Mouse (Mus musculus): ENCODE data around the gene Hes2. TPM values are rescaled to one million over a fixed set of nuclear protein-coding genes. Genes with fewer than 3 reads are reported as not detected.

The Hes2 gene
- polyA plus RNA-seq, 1 experiment from 2014 or later: not detected

GRCm38 (mm10) chr4:152129395-152129930, 29.2 kb upstream of the Hes2 start:
- WGBS: 31% methylated on average over 13 of the region's 13 CpGs
- H3K4me3 ChIP-seq (ENCODE audit: low read depth, low read length): no peak overlapping the region
- H3K36me3 ChIP-seq (ENCODE audit: control insufficient read depth, insufficient read depth, low read length): no peaks in the 10 kb centered on the region
- no peaks in the 10 kb centered on the region for H3K9me3 ChIP-seq (ENCODE audit: control insufficient read depth, low read length)
- DNase-seq (ENCODE audit: low spot score): no peak
- no peak overlapping the region for H3K27ac ChIP-seq (ENCODE audit: low read depth)
- no peak overlapping the region for H3K9ac ChIP-seq (ENCODE audit: low read length)
- no peak overlapping the region for H3K4me2 ChIP-seq (ENCODE audit: low read length)
- H3K27me3 ChIP-seq (replicated peaks; ENCODE audit: control insufficient read depth, insufficient read depth, low read length): peaks cover 98% of the 10 kb centered on the region
- ATAC-seq (replicated peaks; ENCODE audit: low FRiP score, low TSS enrichment, low read depth): no peak
- H3K4me1 ChIP-seq (replicated peaks; ENCODE audit: control insufficient read depth, insufficient read depth, low read length): peaks cover 15% of the 10 kb centered on the region

DNA sequence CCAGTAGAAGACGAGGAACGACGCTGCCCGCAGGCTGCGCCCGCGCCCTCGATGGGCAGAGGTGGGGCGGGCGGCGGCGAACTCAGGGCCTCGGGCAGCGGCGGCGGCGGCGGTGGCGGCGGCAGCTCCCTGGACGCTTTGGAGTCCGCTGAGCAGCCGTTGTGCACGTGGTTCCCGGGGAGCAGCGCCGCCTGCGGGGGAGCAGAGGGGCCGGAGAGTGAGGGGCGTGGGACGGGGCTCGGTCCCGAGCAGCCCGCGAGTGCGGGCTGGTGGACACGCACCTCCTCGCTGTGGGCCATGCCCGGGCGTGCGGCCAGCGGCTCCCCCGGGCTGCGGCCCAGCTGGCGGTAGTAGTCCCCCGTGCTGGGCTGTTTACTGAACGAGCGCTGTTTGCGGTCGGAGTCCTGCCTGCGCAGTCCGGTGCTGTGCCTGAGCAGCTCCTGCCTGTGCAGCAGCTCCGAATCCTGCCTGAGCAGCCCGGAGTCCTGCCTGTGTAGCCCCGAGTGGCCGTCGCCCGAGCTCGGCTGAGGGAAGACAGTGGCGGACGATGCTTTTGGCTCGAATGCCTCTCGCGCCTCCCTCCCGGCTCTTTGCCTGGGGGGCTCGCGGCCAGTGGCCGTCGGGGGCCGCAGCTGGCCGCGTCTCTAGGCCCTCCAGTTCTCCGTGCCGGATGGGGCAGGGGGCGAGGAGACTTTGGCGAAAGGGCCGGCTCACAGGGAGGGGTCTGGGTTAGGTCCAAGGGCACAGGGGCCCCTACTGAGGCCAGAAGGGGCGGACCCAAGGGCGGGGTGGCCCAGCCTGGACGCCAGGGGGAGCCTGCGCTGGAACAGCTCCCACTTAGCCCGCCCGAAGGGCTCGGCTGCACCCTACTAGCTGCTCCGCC, 27.7 kb upstream of the Hes2 start:
- Histone ChIP-seq H3K36me3 (ENCODE audit: control insufficient read depth, insufficient read depth, low read length) (no peaks in the 10 kb centered on the region), H3K9ac (ENCODE audit: low read length) (peak overlapping the region; percentile 37), H3K27me3 (replicated peaks; ENCODE audit: control insufficient read depth, insufficient read depth, low read length) (peaks cover 82% of the 10 kb centered on the region), H3K4me3 (ENCODE audit: low read depth, low read length) (peak overlapping the region; percentile 31), H3K4me2 (ENCODE audit: low read length) (peak overlapping the region; percentile 62), H3K27ac (ENCODE audit: low read depth) (no peak overlapping the region), H3K4me1 (replicated peaks; ENCODE audit: control insufficient read depth, insufficient read depth, low read length) (peaks cover 11% of the 10 kb centered on the region), H3K9me3 (ENCODE audit: control insufficient read depth, low read length) (no peaks in the 10 kb centered on the region)
- ATAC-seq (replicated peaks; ENCODE audit: low FRiP score, low TSS enrichment, low read depth) (peak; percentile 69), DNase-seq (ENCODE audit: low spot score) (peak; percentile 84)
- WGBS: under 1% methylated on average over 69 of the region's 85 CpGs

DNA sequence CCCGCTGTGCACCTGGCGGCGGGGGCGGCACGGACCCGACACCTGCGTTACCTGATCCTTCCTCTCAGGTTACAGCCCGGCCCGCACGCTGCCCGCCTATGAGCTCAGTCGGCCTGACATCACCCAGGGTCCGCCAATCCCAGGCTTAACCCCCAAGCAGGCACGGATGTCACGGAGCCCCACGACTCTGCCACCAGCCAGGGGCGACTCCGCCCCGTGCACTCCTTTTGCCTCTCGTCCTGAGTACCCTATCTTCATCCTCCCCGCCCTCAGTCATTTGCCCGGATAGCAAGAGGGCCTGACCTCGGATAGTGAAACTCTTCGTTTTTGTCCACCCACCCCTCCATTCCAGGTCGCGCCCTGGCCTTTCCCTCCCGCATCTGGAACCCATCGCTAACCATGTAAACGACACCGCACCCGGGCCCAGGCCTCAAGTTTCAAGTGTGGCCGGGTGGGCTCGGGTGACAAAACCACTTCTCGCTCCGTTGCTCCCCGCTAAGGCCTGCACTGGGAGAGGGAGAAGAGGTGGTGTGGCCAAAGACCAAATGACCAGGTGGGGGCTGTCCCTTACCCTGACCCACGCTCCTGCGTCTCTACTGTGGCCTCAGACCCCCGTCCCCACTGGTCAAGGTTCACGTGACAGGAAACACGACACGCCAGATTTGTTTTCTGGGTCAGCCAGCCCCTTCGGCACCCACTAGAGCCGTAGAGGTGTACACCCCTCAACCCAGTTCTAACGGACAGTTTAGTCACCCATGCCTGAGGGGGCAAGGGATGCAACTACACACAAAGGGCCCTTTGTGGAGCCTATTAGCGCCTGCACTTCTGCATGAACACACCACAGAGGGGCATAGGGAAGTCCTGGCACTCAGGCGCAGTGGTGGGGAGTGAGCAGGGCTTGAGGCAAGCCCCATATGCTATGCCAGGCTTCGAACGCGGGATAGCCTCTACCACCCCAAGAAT, 26.6 kb upstream of the Hes2 start:
- Histone ChIP-seq H3K4me3 (ENCODE audit: low read depth, low read length) (peak overlapping the region; percentile 31; the same call in 1 of the 2 replicates), H3K36me3 (ENCODE audit: control insufficient read depth, insufficient read depth, low read length) (no peaks in the 10 kb centered on the region), H3K9ac (ENCODE audit: low read length) (no peak overlapping the region), H3K9me3 (ENCODE audit: control insufficient read depth, low read length) (no peaks in the 10 kb centered on the region), H3K27ac (ENCODE audit: low read depth) (no peak overlapping the region), H3K27me3 (replicated peaks; ENCODE audit: control insufficient read depth, insufficient read depth, low read length) (peaks cover 72% of the 10 kb centered on the region), H3K4me2 (ENCODE audit: low read length) (peak overlapping the region; percentile 62), H3K4me1 (replicated peaks; ENCODE audit: control insufficient read depth, insufficient read depth, low read length) (peaks cover 9% of the 10 kb centered on the region)
- peak; percentile 81 for DNase-seq (ENCODE audit: low spot score)
- WGBS: 6% methylated on average over 46 of the region's 50 CpGs
- peak; percentile 52 for ATAC-seq (replicated peaks; ENCODE audit: low FRiP score, low TSS enrichment, low read depth)

- H3K36me3 ChIP-seq (ENCODE audit: control insufficient read depth, insufficient read depth, low read length): no peaks in the 10 kb centered on the region
- no peak overlapping the region for H3K9ac ChIP-seq (ENCODE audit: low read length)
- peaks cover 65% of the 10 kb centered on the region for H3K27me3 ChIP-seq (replicated peaks; ENCODE audit: control insufficient read depth, insufficient read depth, low read length)
- 25% methylated on average over 10 of the region's 10 CpGs for WGBS
- H3K4me3 ChIP-seq (ENCODE audit: low read depth, low read length): no peak overlapping the region
- H3K4me1 ChIP-seq (replicated peaks; ENCODE audit: control insufficient read depth, insufficient read depth, low read length): peaks cover 9% of the 10 kb centered on the region
- DNase-seq (ENCODE audit: low spot score) (peak; percentile 56), ATAC-seq (replicated peaks; ENCODE audit: low FRiP score, low TSS enrichment, low read depth) (no peak)
- no peak overlapping the region for H3K27ac ChIP-seq (ENCODE audit: low read depth)
- no peaks in the 10 kb centered on the region for H3K9me3 ChIP-seq (ENCODE audit: control insufficient read depth, low read length)
- H3K4me2 ChIP-seq (ENCODE audit: low read length): no peak overlapping the region
Observed at GRCm38 (mm10) chr4:152132772-152133169, 25.9 kb upstream of the Hes2 start.

- Histone ChIP-seq H3K9me3 (ENCODE audit: control insufficient read depth, low read length) (no peaks in the 10 kb centered on the region), H3K4me1 (replicated peaks; ENCODE audit: control insufficient read depth, insufficient read depth, low read length) (peaks cover 9% of the 10 kb centered on the region), H3K4me2 (ENCODE audit: low read length) (no peak overlapping the region), H3K27ac (ENCODE audit: low read depth) (no peak overlapping the region), H3K36me3 (ENCODE audit: control insufficient read depth, insufficient read depth, low read length) (no peaks in the 10 kb centered on the region), H3K27me3 (replicated peaks; ENCODE audit: control insufficient read depth, insufficient read depth, low read length) (peaks cover 60% of the 10 kb centered on the region), H3K9ac (ENCODE audit: low read length) (no peak overlapping the region), H3K4me3 (ENCODE audit: low read depth, low read length) (no peak overlapping the region)
- DNase-seq (ENCODE audit: low spot score): peak; percentile 53
- ATAC-seq (replicated peaks; ENCODE audit: low FRiP score, low TSS enrichment, low read depth): no peak
- 47% methylated on average over 5 of the region's 5 CpGs for WGBS
Observed at GRCm38 (mm10) chr4:152133213-152133612, 25.5 kb upstream of the Hes2 start.

GRCm38 (mm10) chr4:152134507-152134906, 24.2 kb upstream of the Hes2 start:
- Histone ChIP-seq H3K27me3 (replicated peaks; ENCODE audit: control insufficient read depth, insufficient read depth, low read length) (peaks cover 50% of the 10 kb centered on the region), H3K4me2 (ENCODE audit: low read length) (no peak overlapping the region), H3K9me3 (ENCODE audit: control insufficient read depth, low read length) (no peaks in the 10 kb centered on the region), H3K9ac (ENCODE audit: low read length) (no peak overlapping the region), H3K36me3 (ENCODE audit: control insufficient read depth, insufficient read depth, low read length) (no peaks in the 10 kb centered on the region), H3K27ac (ENCODE audit: low read depth) (no peak overlapping the region), H3K4me1 (replicated peaks; ENCODE audit: control insufficient read depth, insufficient read depth, low read length) (peaks cover 12% of the 10 kb centered on the region), H3K4me3 (ENCODE audit: low read depth, low read length) (no peak overlapping the region)
- peak; percentile 76 for DNase-seq (ENCODE audit: low spot score)
- ATAC-seq (replicated peaks; ENCODE audit: low FRiP score, low TSS enrichment, low read depth): no peak

GRCm38 (mm10) chr4:152135363-152135762, 23.3 kb upstream of the Hes2 start:
- Histone ChIP-seq H3K9ac (ENCODE audit: low read length) (no peak overlapping the region), H3K27me3 (replicated peaks; ENCODE audit: control insufficient read depth, insufficient read depth, low read length) (peaks cover 41% of the 10 kb centered on the region), H3K9me3 (ENCODE audit: control insufficient read depth, low read length) (no peaks in the 10 kb centered on the region), H3K4me2 (ENCODE audit: low read length) (no peak overlapping the region), H3K36me3 (ENCODE audit: control insufficient read depth, insufficient read depth, low read length) (no peaks in the 10 kb centered on the region), H3K4me1 (replicated peaks; ENCODE audit: control insufficient read depth, insufficient read depth, low read length) (peaks cover 11% of the 10 kb centered on the region), H3K4me3 (ENCODE audit: low read depth, low read length) (no peak overlapping the region), H3K27ac (ENCODE audit: low read depth) (no peak overlapping the region)
- DNase-seq (ENCODE audit: low spot score) (no peak), ATAC-seq (replicated peaks; ENCODE audit: low FRiP score, low TSS enrichment, low read depth) (no peak)
- WGBS: 76% methylated on average over 12 of the region's 12 CpGs

DNA sequence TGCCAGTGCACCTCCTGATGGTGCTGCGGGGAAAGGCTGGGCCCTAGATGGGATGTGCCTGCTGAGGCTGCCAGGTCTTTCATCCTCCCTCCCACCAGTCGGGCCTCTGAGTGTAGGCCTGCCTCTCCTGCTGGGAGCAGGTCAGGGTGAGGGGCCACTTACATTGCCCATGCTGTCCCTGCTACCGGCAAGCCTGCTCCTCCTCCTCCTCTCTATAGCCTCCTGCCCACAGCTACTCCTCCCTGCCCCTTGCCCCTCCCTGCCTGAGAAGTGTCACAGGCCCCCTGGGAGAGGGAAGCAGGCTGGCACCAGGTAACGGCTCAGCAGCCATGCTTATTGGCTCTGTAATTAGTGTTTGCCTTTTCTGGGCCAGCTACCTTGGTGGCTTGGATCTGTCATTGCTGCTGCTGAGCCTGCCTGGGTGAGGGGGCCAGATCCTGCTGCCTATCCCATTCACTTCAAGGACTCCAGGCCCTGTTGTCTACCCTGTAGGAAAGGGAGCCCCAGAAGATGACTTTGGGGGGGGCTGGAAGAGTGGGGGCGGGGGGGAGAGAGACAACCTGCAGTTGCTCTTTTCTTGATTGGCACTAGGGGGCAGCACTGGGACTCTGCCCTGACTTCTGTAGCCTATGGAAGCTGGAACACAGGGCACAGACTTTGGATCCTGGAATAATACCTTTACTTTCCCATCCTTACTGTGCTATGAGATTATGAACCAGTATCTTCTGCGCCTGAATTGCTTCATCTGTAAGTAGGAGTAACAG, 22.4 kb upstream of the Hes2 start:
- no peaks in the 10 kb centered on the region for H3K36me3 ChIP-seq (ENCODE audit: control insufficient read depth, insufficient read depth, low read length)
- H3K27me3 ChIP-seq (replicated peaks; ENCODE audit: control insufficient read depth, insufficient read depth, low read length): peaks cover 39% of the 10 kb centered on the region
- ATAC-seq (replicated peaks; ENCODE audit: low FRiP score, low TSS enrichment, low read depth) (no peak), DNase-seq (ENCODE audit: low spot score) (no peak)
- H3K4me3 ChIP-seq (ENCODE audit: low read depth, low read length): no peak overlapping the region
- H3K4me2 ChIP-seq (ENCODE audit: low read length): no peak overlapping the region
- H3K9me3 ChIP-seq (ENCODE audit: control insufficient read depth, low read length): no peaks in the 10 kb centered on the region
- no peak overlapping the region for H3K27ac ChIP-seq (ENCODE audit: low read depth)
- H3K9ac ChIP-seq (ENCODE audit: low read length): no peak overlapping the region
- 32% methylated on average over 6 of the region's 6 CpGs for WGBS
- peaks cover 6% of the 10 kb centered on the region; the same call in 1 of the 2 replicates for H3K4me1 ChIP-seq (replicated peaks; ENCODE audit: control insufficient read depth, insufficient read depth, low read length)

All from intestine, embryonic 14.5 days (tissue).